Mouse (Mus musculus): Measurements from ENCODE around the gene Carhsp1.
A peak's percentile ranks its signal among the peaks of the same experiment; 100 is the strongest.

Gene Carhsp1

GRCm38 (mm10) chr16:8671551-8672349 is at the start of gene Carhsp1:
Gene Carhsp1, minus strand, starts transcription at chr16:8672155.
- DNase-seq: peak; percentile 96 to 97

GRCm38 (mm10) chr16:8720447-8720846 is 48.5 kb upstream of the Carhsp1 start:
- no peak for DNase-seq

GRCm38 (mm10) chr16:8717744-8718143 is 45.8 kb upstream of the Carhsp1 start:
- no peak for DNase-seq

- DNase-seq: no peak
Observed at GRCm38 (mm10) chr16:8716300-8716699, 44.3 kb upstream of the Carhsp1 start.

GRCm38 (mm10) chr16:8715513-8716080 is 43.6 kb upstream of the Carhsp1 start:
- DNase-seq: no peak

GRCm38 (mm10) chr16:8714851-8715250 is 42.9 kb upstream of the Carhsp1 start:
- DNase-seq: no peak

GRCm38 (mm10) chr16:8711998-8712397 is 40.0 kb upstream of the Carhsp1 start:
- DNase-seq: no peak

- no peak for DNase-seq
Observed at GRCm38 (mm10) chr16:8700586-8700985, 28.6 kb upstream of the Carhsp1 start.

GRCm38 (mm10) chr16:8699556-8699955 is 27.6 kb upstream of the Carhsp1 start:
- DNase-seq: no peak

GRCm38 (mm10) chr16:8691206-8691605 is 19.3 kb upstream of the Carhsp1 start:
- no peak for DNase-seq

- DNase-seq: no peak
Observed at GRCm38 (mm10) chr16:8689979-8690656, 18.2 kb upstream of the Carhsp1 start.

- DNase-seq: no peak
Observed at GRCm38 (mm10) chr16:8687559-8688112, 15.7 kb upstream of the Carhsp1 start.

GRCm38 (mm10) chr16:8686871-8687535 is 15.0 kb upstream of the Carhsp1 start:
- DNase-seq: no peak

- peak; percentile 69 to 71 for DNase-seq
Observed at GRCm38 (mm10) chr16:8686121-8686870, 14.3 kb upstream of the Carhsp1 start.

GRCm38 (mm10) chr16:8685087-8685486 is 13.1 kb upstream of the Carhsp1 start:
- no peak for DNase-seq

- DNase-seq: no peak
Observed at GRCm38 (mm10) chr16:8680470-8680869, 8.5 kb upstream of the Carhsp1 start, which contains the start of gene Gm5767. Gene Gm5767, plus strand, starts transcription at chr16:8680770.

- DNase-seq: no peak
Observed at GRCm38 (mm10) chr16:8679780-8680179, 7.8 kb upstream of the Carhsp1 start.

- no peak for DNase-seq
Observed at GRCm38 (mm10) chr16:8678676-8679075, 6.7 kb upstream of the Carhsp1 start.

- no peak for DNase-seq
Observed at GRCm38 (mm10) chr16:8678035-8678434, 6.1 kb upstream of the Carhsp1 start.

- peak; percentile 42 to 46 for DNase-seq
Observed at GRCm38 (mm10) chr16:8676800-8677199, 4.8 kb upstream of the Carhsp1 start.

- no peak for DNase-seq
Observed at GRCm38 (mm10) chr16:8676228-8676627, 4.3 kb upstream of the Carhsp1 start.

- DNase-seq: no peak
Observed at GRCm38 (mm10) chr16:8675559-8675958, 3.6 kb upstream of the Carhsp1 start.

Measured in thymus, postnatal 36 days (tissue).